Mouse (Mus musculus): ENCODE measurements around the gene Immp2l. TPM values are rescaled to one million over a fixed set of nuclear protein-coding genes. Genes with fewer than 3 reads are reported as not detected.

The Immp2l gene
- polyA plus RNA-seq, 1 experiment from 2014 or later = 7.4 TPM

- WGBS = 86% methylated on average over 1 of the region's 1 CpGs
- ATAC-seq (ENCODE audit: low FRiP score, low TSS enrichment) = no peak
- H3K27ac ChIP-seq (ENCODE audit: low read depth, low read length) = no peak overlapping the region
- H3K4me1 ChIP-seq (ENCODE audit: control insufficient read depth, insufficient read depth, low read length) = no peaks in the 10 kb centered on the region
- no peaks in the 10 kb centered on the region for H3K36me3 ChIP-seq (ENCODE audit: control insufficient read depth, insufficient read depth, low read length)
- H3K4me3 ChIP-seq (ENCODE audit: low read length) = no peak overlapping the region
- no peaks in the 10 kb centered on the region for H3K27me3 ChIP-seq (ENCODE audit: control insufficient read depth, insufficient read depth, low read length)
- no peak overlapping the region for H3K4me2 ChIP-seq (replicated peaks; ENCODE audit: low read depth, low read length)
- H3K9me3 ChIP-seq (ENCODE audit: control insufficient read depth, low read length) = peaks cover 4% of the 10 kb centered on the region; the same call in 1 of the 2 replicates
- no peak overlapping the region for H3K9ac ChIP-seq (ENCODE audit: low read depth, low read length)
Observed at GRCm38 (mm10) chr12:41081843-41082242, 58.0 kb downstream of the Immp2l start.

- no peak overlapping the region for H3K9ac ChIP-seq (ENCODE audit: low read depth, low read length)
- ATAC-seq (ENCODE audit: low FRiP score, low TSS enrichment) = no peak
- H3K4me3 ChIP-seq (ENCODE audit: low read length) = no peak overlapping the region
- no peaks in the 10 kb centered on the region for H3K27me3 ChIP-seq (ENCODE audit: control insufficient read depth, insufficient read depth, low read length)
- WGBS = 74% methylated on average over 2 of the region's 2 CpGs
- H3K27ac ChIP-seq (ENCODE audit: low read depth, low read length) = no peak overlapping the region
- peaks cover 4% of the 10 kb centered on the region; the same call in 1 of the 2 replicates for H3K9me3 ChIP-seq (ENCODE audit: control insufficient read depth, low read length)
- no peaks in the 10 kb centered on the region for H3K36me3 ChIP-seq (ENCODE audit: control insufficient read depth, insufficient read depth, low read length)
- no peak overlapping the region for H3K4me2 ChIP-seq (replicated peaks; ENCODE audit: low read depth, low read length)
- no peaks in the 10 kb centered on the region for H3K4me1 ChIP-seq (ENCODE audit: control insufficient read depth, insufficient read depth, low read length)
Observed at GRCm38 (mm10) chr12:41084370-41085089, 60.6 kb downstream of the Immp2l start.

GRCm38 (mm10) chr12:41089931-41090366 lies 66.1 kb downstream of the Immp2l start:
- Histone ChIP-seq H3K9me3 (ENCODE audit: control insufficient read depth, low read length) (no peaks in the 10 kb centered on the region), H3K9ac (ENCODE audit: low read depth, low read length) (no peak overlapping the region), H3K4me1 (ENCODE audit: control insufficient read depth, insufficient read depth, low read length) (no peaks in the 10 kb centered on the region), H3K27ac (ENCODE audit: low read depth, low read length) (no peak overlapping the region), H3K4me3 (ENCODE audit: low read length) (no peak overlapping the region), H3K4me2 (replicated peaks; ENCODE audit: low read depth, low read length) (no peak overlapping the region), H3K36me3 (ENCODE audit: control insufficient read depth, insufficient read depth, low read length) (no peaks in the 10 kb centered on the region), H3K27me3 (ENCODE audit: control insufficient read depth, insufficient read depth, low read length) (no peaks in the 10 kb centered on the region)
- ATAC-seq (ENCODE audit: low FRiP score, low TSS enrichment) = no peak
- 80% methylated on average over 5 of the region's 5 CpGs for WGBS

GRCm38 (mm10) chr12:41090771-41091170 lies 66.9 kb downstream of the Immp2l start:
- Histone ChIP-seq H3K9ac (ENCODE audit: low read depth, low read length) (no peak overlapping the region), H3K4me2 (replicated peaks; ENCODE audit: low read depth, low read length) (no peak overlapping the region), H3K9me3 (ENCODE audit: control insufficient read depth, low read length) (no peaks in the 10 kb centered on the region), H3K4me1 (ENCODE audit: control insufficient read depth, insufficient read depth, low read length) (no peaks in the 10 kb centered on the region), H3K27ac (ENCODE audit: low read depth, low read length) (no peak overlapping the region), H3K4me3 (ENCODE audit: low read length) (no peak overlapping the region), H3K36me3 (ENCODE audit: control insufficient read depth, insufficient read depth, low read length) (no peaks in the 10 kb centered on the region), H3K27me3 (ENCODE audit: control insufficient read depth, insufficient read depth, low read length) (no peaks in the 10 kb centered on the region)
- 93% methylated on average over 2 of the region's 2 CpGs for WGBS
- ATAC-seq (ENCODE audit: low FRiP score, low TSS enrichment) = no peak

- Histone ChIP-seq H3K9me3 (ENCODE audit: control insufficient read depth, low read length) (no peaks in the 10 kb centered on the region), H3K36me3 (ENCODE audit: control insufficient read depth, insufficient read depth, low read length) (no peaks in the 10 kb centered on the region), H3K9ac (ENCODE audit: low read depth, low read length) (no peak overlapping the region), H3K4me2 (replicated peaks; ENCODE audit: low read depth, low read length) (no peak overlapping the region), H3K27ac (ENCODE audit: low read depth, low read length) (no peak overlapping the region), H3K4me1 (ENCODE audit: control insufficient read depth, insufficient read depth, low read length) (no peaks in the 10 kb centered on the region), H3K4me3 (ENCODE audit: low read length) (no peak overlapping the region), H3K27me3 (ENCODE audit: control insufficient read depth, insufficient read depth, low read length) (no peaks in the 10 kb centered on the region)
- 77% methylated on average over 2 of the region's 2 CpGs for WGBS
- no peak for ATAC-seq (ENCODE audit: low FRiP score, low TSS enrichment)
Observed at GRCm38 (mm10) chr12:41091316-41091715, 67.4 kb downstream of the Immp2l start.

- no peak for ATAC-seq (ENCODE audit: low FRiP score, low TSS enrichment)
- no peaks in the 10 kb centered on the region for H3K36me3 ChIP-seq (ENCODE audit: control insufficient read depth, insufficient read depth, low read length)
- H3K9ac ChIP-seq (ENCODE audit: low read depth, low read length) = no peak overlapping the region
- H3K4me2 ChIP-seq (replicated peaks; ENCODE audit: low read depth, low read length) = no peak overlapping the region
- no peaks in the 10 kb centered on the region for H3K27me3 ChIP-seq (ENCODE audit: control insufficient read depth, insufficient read depth, low read length)
- H3K9me3 ChIP-seq (ENCODE audit: control insufficient read depth, low read length) = no peaks in the 10 kb centered on the region
- no peak overlapping the region for H3K27ac ChIP-seq (ENCODE audit: low read depth, low read length)
- 59% methylated on average over 4 of the region's 4 CpGs for WGBS
- H3K4me1 ChIP-seq (ENCODE audit: control insufficient read depth, insufficient read depth, low read length) = no peaks in the 10 kb centered on the region
- H3K4me3 ChIP-seq (ENCODE audit: low read length) = no peak overlapping the region
Observed at GRCm38 (mm10) chr12:41096045-41096444, 72.2 kb downstream of the Immp2l start.

GRCm38 (mm10) chr12:41097406-41097805 lies 73.5 kb downstream of the Immp2l start:
- 54% methylated on average over 5 of the region's 5 CpGs for WGBS
- Histone ChIP-seq H3K9ac (ENCODE audit: low read depth, low read length) (no peak overlapping the region), H3K9me3 (ENCODE audit: control insufficient read depth, low read length) (no peaks in the 10 kb centered on the region), H3K4me1 (ENCODE audit: control insufficient read depth, insufficient read depth, low read length) (no peaks in the 10 kb centered on the region), H3K27me3 (ENCODE audit: control insufficient read depth, insufficient read depth, low read length) (no peaks in the 10 kb centered on the region), H3K36me3 (ENCODE audit: control insufficient read depth, insufficient read depth, low read length) (no peaks in the 10 kb centered on the region), H3K4me2 (replicated peaks; ENCODE audit: low read depth, low read length) (no peak overlapping the region), H3K4me3 (ENCODE audit: low read length) (no peak overlapping the region), H3K27ac (ENCODE audit: low read depth, low read length) (no peak overlapping the region)
- ATAC-seq (ENCODE audit: low FRiP score, low TSS enrichment) = no peak

- H3K27ac ChIP-seq (ENCODE audit: low read depth, low read length) = no peak overlapping the region
- no peak overlapping the region for H3K4me2 ChIP-seq (replicated peaks; ENCODE audit: low read depth, low read length)
- no peak overlapping the region for H3K4me3 ChIP-seq (ENCODE audit: low read length)
- no peak overlapping the region for H3K9ac ChIP-seq (ENCODE audit: low read depth, low read length)
- H3K27me3 ChIP-seq (ENCODE audit: control insufficient read depth, insufficient read depth, low read length) = no peaks in the 10 kb centered on the region
- 75% methylated on average over 2 of the region's 2 CpGs for WGBS
- H3K36me3 ChIP-seq (ENCODE audit: control insufficient read depth, insufficient read depth, low read length) = no peaks in the 10 kb centered on the region
- H3K9me3 ChIP-seq (ENCODE audit: control insufficient read depth, low read length) = no peaks in the 10 kb centered on the region
- ATAC-seq (ENCODE audit: low FRiP score, low TSS enrichment) = no peak
- H3K4me1 ChIP-seq (ENCODE audit: control insufficient read depth, insufficient read depth, low read length) = no peaks in the 10 kb centered on the region
Observed at GRCm38 (mm10) chr12:41109011-41109410, 85.1 kb downstream of the Immp2l start.

- H3K9me3 ChIP-seq (ENCODE audit: control insufficient read depth, low read length) = no peaks in the 10 kb centered on the region
- ATAC-seq (ENCODE audit: low FRiP score, low TSS enrichment) = no peak
- H3K4me1 ChIP-seq (ENCODE audit: control insufficient read depth, insufficient read depth, low read length) = no peaks in the 10 kb centered on the region
- H3K27ac ChIP-seq (ENCODE audit: low read depth, low read length) = no peak overlapping the region
- no peak overlapping the region for H3K4me2 ChIP-seq (replicated peaks; ENCODE audit: low read depth, low read length)
- H3K4me3 ChIP-seq (ENCODE audit: low read length) = no peak overlapping the region
- WGBS = 36% methylated on average over 1 of the region's 1 CpGs
- H3K36me3 ChIP-seq (ENCODE audit: control insufficient read depth, insufficient read depth, low read length) = no peaks in the 10 kb centered on the region
- no peak overlapping the region for H3K9ac ChIP-seq (ENCODE audit: low read depth, low read length)
- no peaks in the 10 kb centered on the region for H3K27me3 ChIP-seq (ENCODE audit: control insufficient read depth, insufficient read depth, low read length)
Observed at GRCm38 (mm10) chr12:41111456-41111855, 87.6 kb downstream of the Immp2l start.
